Mouse (Mus musculus): ENCODE measurements around the gene Edem2.

Edem2 gene

GRCm38 (mm10) chr2:155729158-155729645 lies at the start of gene Edem2:
Gene Edem2, minus strand, starts transcription at chr2:155729475.
- DNase-seq (ENCODE audit: low read depth, low spot score) = peak; percentile 95

- DNase-seq (ENCODE audit: low read depth, low spot score) = no peak
Measured at GRCm38 (mm10) chr2:155779066-155779465, 49.8 kb upstream of the Edem2 start.

- no peak for DNase-seq (ENCODE audit: low read depth, low spot score)
Measured at GRCm38 (mm10) chr2:155778004-155778403, 48.7 kb upstream of the Edem2 start.

- no peak for DNase-seq (ENCODE audit: low read depth, low spot score)
Measured at GRCm38 (mm10) chr2:155777688-155777985, 48.4 kb upstream of the Edem2 start.

GRCm38 (mm10) chr2:155776824-155777687 lies 47.8 kb upstream of the Edem2 start:
- no peak for DNase-seq (ENCODE audit: low read depth, low spot score)

- peak; percentile 69 for DNase-seq (ENCODE audit: low read depth, low spot score)
Measured at GRCm38 (mm10) chr2:155775685-155776263, 46.5 kb upstream of the Edem2 start.

- no peak for DNase-seq (ENCODE audit: low read depth, low spot score)
Measured at GRCm38 (mm10) chr2:155774927-155775684, 45.8 kb upstream of the Edem2 start, which contains the start of gene Mmp24. Gene Mmp24, plus strand, starts transcription at chr2:155775342.

GRCm38 (mm10) chr2:155774261-155774926 lies 45.1 kb upstream of the Edem2 start:
- DNase-seq (ENCODE audit: low read depth, low spot score) = no peak

- DNase-seq (ENCODE audit: low read depth, low spot score) = no peak
Measured at GRCm38 (mm10) chr2:155773664-155774063, 44.4 kb upstream of the Edem2 start.

GRCm38 (mm10) chr2:155764679-155765418 lies 35.6 kb upstream of the Edem2 start:
- peak; percentile 77 for DNase-seq (ENCODE audit: low read depth, low spot score)

GRCm38 (mm10) chr2:155756855-155757566 lies 27.7 kb upstream of the Edem2 start:
- peak; percentile 48 for DNase-seq (ENCODE audit: low read depth, low spot score)

GRCm38 (mm10) chr2:155755746-155756145 lies 26.5 kb upstream of the Edem2 start:
- peak; percentile 85 for DNase-seq (ENCODE audit: low read depth, low spot score)

GRCm38 (mm10) chr2:155751014-155751786 lies 21.9 kb upstream of the Edem2 start, which contains the start of gene Procr:
Gene Procr, plus strand, starts transcription at chr2:155751117.
- DNase-seq (ENCODE audit: low read depth, low spot score) = peak; percentile 65

GRCm38 (mm10) chr2:155749394-155749793 lies 20.1 kb upstream of the Edem2 start:
- DNase-seq (ENCODE audit: low read depth, low spot score) = no peak

GRCm38 (mm10) chr2:155745487-155745886 lies 16.2 kb upstream of the Edem2 start:
- DNase-seq (ENCODE audit: low read depth, low spot score) = no peak

GRCm38 (mm10) chr2:155743351-155743750 lies 14.1 kb upstream of the Edem2 start:
- DNase-seq (ENCODE audit: low read depth, low spot score) = peak; percentile 33

- DNase-seq (ENCODE audit: low read depth, low spot score) = peak; percentile 33
Measured at GRCm38 (mm10) chr2:155742931-155743337, 13.7 kb upstream of the Edem2 start.

- DNase-seq (ENCODE audit: low read depth, low spot score) = peak; percentile 28
Measured at GRCm38 (mm10) chr2:155742211-155742610, 12.9 kb upstream of the Edem2 start.

GRCm38 (mm10) chr2:155737803-155738202 lies 8.5 kb upstream of the Edem2 start:
- DNase-seq (ENCODE audit: low read depth, low spot score) = peak; percentile 88
